Mouse (Mus musculus): Measurements from ENCODE around the gene Vmn1r179.
"Not testable (repeated sequence)": the region's sequence is repeated elsewhere in the genome, so short reads cannot be mapped to it uniquely, and the experiment has no call there.

Vmn1r179 gene

DNA sequence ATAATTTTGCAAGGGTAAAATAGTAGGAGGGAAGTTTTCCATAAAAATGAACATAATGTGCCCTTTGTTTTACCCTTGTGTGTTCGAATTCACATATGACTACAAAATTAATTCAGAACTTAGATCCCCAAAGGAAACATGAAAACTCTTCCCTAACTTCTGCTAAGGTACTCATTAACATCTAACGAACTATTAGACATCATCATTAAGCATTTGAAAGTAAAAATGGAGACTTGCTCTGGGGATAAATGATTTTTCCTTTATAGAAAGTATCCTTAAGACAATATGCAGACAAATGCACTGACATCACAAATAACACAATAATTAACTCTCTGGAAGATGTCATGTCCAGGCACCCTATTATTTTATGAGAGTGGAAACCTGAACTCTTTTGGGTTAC lies at the start of gene Vmn1r179:
TSS of gene Vmn1r179 (plus strand) at position 301 of the 400 bp plus-strand sequence.
- in situ Hi-C loops (cut with MboI, MseI), result no loop called here

DNA sequence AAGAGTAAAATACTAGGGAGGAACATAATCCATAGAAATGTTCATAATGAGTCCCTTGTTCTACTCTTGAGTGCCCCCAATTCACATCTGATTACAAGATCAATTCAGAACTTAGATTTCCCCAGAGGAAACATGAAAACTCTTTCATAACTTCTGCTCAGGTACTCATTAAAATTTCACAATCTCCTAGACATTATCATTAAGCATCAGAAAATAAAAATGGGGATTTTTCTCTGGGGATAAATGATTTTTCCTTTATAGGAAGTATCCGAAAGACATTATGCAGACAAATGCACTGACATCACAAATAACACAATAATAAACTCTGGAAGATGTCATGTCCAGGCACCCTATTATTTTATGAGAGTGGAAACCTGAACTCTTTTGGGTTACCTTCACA lies 35.1 kb upstream of the Vmn1r179 start, which contains the start of gene Vmn1r178:
TSS of gene Vmn1r178 (plus strand) at position 301 of the 400 bp plus-strand sequence.
- in situ Hi-C loops (cut with MboI, MseI), result no loop called here

GRCm38 (mm10) chr7:23950332-23950731 lies 23.6 kb downstream of the Vmn1r179 start, which contains the start of gene Vmn1r180:
Gene Vmn1r180, plus strand, starts transcription at chr7:23950632.
- in situ Hi-C loops (cut with MboI, MseI), result no loop called here

DNA sequence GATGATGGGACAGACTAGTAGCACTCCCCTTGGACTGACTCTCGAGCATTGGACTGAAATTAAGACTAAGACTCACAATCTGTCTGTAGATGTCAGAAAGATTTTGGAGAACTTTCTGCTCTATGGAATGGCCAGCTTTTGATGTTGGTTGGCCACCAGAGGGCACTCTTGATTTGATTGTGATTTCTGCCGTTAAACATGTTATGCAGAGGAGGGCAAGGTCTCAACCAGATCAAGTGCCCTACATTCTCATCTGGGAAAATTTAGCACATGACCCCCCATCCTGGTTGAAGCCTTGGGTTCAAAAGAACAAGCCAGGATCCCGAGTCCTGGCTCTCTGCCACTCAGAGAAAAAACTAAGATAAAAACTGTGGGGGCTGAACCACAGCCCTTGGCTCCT lies 41.3 kb downstream of the Vmn1r179 start:
- in situ Hi-C loops (cut with MboI, MseI), result loop anchor here (5.0 kb wide), 2 partner anchors 324 to 389 kb away; no protein-coding TSS in a partner anchor

GRCm38 (mm10) chr7:23974315-23974714 lies 47.5 kb downstream of the Vmn1r179 start, which contains the start of gene Vmn1r181:
Gene Vmn1r181, plus strand, starts transcription at chr7:23974615.
- in situ Hi-C loops (cut with MboI, MseI), result not testable (repeated sequence)
